Mouse (Mus musculus) left cerebral cortex, postnatal 14 days (tissue): ENCODE data around the gene Tmem240. TPM values are rescaled to one million over a fixed set of nuclear protein-coding genes. Genes with fewer than 3 reads are reported as not detected.
"Not testable (repeated sequence)": the region's sequence is repeated elsewhere in the genome, so short reads cannot be mapped to it uniquely, and the experiment has no call there.

Experiments
- DNase-seq, 2 experiments: peaks; one replicate each; pipeline ENCODE4 v3.0.0; 2021 to 2022; ENCODE audit warnings: low spot score in 2 of 2, mixed read lengths in 1 of 2
- intact Hi-C: fragments of 180-260 bp; cut with DNase I; formaldehyde crosslinking; loops from one replicate; pipeline ENCODE4 v1.15.1; 2025
- total RNA-seq, 2 experiments: library from RNA; stranded (reverse); gene quantifications; 2 replicates each; pipeline ENCODE4 v1.2.3; 2021

The Tmem240 gene
- total RNA-seq, 2 experiments from 2014 or later: 67.0 to 70.7 TPM

DNA sequence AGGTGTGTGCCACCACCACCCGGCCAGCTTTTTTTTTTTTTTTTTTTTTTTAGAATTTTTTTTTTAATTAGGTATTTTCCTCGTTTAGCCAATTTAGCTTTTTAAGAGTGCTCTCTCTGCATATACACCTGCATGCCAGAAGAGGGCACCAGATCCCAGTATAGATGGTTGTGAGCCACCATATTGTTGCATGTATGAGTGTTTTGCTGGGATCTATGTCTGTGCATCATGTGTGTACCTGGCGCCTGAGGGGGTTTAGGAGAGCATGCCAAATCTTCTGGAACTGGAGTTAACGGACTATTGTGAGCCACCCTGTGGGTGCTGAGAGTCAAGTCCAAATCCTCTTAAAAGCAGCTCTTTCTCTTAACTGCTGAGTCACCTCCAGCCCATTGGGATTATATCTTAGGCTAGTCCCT is 12.9 kb upstream of the Tmem240 start:
- intact Hi-C loops: no loop called here
- DNase-seq: peak in 1 of 2 experiments; percentile 39

DNA sequence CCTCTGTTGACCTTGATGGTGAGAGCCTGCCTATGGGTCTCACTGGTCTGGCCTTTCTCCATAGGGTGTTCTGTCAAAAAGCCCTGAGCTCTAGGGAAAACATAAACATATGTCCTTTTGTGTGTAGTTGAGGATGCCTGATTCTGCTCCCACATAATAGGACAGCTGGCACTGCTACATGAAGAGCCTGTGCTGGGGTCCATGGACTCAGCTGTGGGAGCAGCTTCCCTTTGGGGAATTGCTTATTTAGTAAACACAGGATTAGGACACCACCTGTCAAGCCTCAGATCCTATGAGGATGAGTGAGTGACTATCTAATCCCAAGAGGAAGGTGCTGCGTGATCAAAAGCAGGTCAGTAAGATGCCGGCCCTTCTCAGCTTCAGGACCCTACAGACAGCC is 6.6 kb upstream of the Tmem240 start:
- no peak for DNase-seq
- intact Hi-C loops: no loop called here

DNA sequence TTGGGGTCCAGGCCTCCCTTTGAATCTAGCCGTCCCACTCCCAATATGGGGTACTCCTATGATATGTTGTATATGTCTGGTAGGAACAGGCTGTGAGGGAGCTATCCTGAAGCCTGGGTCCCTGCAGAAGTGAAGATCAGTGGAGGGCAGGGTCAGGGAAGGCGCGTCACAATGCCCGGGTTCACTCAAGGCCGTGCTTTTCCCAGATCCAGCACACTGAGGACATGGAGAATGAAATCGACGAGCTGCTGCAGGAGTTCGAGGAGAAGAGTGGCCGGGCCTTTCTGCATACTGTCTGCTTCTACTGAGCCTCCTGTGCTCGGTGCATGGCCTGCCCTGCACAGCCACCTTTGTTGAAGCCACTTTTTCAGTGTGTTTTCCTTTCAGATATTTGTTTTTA is 1.3 kb upstream of the Tmem240 start:
- intact Hi-C loops: no loop called here
- DNase-seq: no peak

DNA sequence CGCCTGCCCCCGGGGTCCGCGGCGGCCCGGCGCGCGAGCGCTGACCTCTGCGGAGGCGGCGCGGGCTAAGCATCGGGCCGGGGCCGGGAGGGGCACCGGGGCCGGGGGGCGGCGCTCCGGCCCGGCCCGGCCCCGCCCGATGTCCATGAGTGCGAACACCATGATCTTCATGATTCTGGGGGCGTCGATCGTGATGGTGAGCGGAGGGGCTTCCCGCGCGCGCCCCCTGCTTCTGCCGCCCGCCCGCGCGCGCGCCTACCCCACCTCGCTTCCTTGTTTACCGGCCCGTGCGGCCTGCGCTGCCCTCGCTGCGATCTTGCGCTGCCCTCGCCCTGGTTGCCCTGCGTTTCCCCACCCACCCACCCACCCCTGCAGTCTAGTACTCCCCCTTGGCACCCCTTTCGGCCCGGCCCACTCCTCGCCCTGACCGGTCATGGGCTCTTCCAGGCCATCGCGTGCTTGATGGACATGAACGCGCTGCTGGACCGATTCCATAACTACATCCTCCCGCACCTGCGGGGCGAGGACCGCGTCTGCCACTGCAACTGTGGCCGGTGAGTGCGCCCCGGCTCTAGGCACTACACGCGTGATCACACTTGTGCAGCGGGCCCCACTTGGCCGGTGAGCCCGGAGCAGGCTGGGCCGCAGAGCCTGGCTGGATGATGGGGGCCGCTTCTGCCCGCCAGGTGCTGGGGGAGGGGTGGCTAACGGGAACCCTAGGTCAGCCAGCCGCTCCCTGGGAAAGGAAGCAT is 527 bp downstream of the Tmem240 start:
- DNase-seq: peak; percentile 30 to 32
- intact Hi-C loops: no loop called here

DNA sequence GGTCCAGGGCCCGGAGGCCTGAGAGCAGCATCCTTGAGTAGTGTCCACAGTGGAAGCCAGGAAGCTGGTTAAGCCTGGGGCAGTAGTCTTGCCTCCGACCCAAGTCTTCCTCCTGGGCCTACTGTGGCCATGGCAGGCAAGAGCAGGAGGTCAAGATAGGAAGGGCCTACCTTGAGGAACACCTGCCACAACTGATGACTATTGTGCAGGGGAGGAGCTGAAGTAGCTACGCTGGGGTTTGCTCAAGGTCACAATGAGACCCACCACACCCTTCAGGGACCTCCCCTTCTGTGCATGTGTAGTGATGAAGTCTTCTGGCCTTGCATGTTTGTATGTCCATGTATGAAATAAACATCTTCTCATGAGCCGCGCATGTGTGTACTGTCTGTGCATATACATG is 1.2 kb downstream of the Tmem240 start:
- intact Hi-C loops: no loop called here
- DNase-seq: no peak

DNA sequence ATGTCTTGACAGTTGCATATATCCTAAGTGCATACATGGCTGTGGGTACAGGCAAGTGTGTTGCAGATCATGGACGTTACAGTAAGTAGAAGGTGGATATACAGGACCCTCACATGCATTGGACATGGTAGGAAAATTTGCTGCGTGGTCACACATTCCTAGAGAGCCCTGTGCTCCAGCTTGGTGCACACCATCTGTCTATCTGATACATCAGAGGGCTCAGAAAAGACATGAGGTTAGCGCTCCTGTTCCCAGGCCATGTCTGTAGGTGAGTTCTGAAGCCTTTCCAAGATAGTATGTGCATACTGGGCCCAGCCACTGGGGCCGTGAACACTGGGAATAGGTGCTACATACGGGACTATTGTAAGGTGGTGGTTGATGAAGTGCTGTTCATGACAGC is 1.8 kb downstream of the Tmem240 start:
- no peak for DNase-seq
- intact Hi-C loops: no loop called here

DNA sequence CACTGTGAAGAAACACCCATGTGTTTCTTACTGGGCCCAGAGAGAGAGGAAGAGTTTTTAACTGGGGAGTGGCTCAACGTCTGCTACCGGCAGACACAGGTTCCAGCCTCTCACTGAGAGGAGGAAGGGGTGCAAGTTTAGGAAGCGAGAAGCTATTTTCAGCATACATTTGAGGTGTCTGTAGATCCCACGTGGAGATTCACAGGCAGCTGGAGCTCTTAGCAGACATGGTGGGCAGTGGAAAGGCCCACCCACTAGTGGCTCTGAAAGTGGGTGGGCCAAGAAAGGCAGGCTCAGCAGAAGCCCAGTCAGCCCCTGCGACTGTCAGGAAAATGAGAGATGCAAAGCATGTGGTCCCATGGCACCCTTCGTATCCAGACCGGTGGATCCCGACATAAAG is 3.7 kb downstream of the Tmem240 start:
- peak; percentile 60 to 76 for DNase-seq
- intact Hi-C loops: no loop called here

DNA sequence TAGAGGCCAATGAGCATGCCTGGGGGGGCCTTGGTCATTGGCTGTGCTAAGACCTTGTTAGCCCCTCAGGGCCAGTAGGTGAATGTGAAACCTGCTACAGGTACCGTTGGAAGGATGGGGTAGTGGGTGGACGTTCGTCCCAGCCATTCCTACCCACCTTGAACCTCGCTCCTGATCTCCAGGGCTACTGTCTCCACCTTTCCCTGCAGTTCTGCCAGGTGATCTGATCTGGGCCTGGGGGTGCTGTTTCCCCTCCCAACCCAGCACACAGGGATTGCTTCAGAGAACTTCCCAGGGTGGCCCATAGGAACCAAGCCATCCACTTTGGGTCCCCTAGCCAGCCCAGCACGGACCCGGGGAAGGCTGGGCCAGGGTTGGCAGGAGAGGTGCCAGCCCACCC is 4.6 kb downstream of the Tmem240 start:
- intact Hi-C loops: no loop called here
- no peak for DNase-seq

DNA sequence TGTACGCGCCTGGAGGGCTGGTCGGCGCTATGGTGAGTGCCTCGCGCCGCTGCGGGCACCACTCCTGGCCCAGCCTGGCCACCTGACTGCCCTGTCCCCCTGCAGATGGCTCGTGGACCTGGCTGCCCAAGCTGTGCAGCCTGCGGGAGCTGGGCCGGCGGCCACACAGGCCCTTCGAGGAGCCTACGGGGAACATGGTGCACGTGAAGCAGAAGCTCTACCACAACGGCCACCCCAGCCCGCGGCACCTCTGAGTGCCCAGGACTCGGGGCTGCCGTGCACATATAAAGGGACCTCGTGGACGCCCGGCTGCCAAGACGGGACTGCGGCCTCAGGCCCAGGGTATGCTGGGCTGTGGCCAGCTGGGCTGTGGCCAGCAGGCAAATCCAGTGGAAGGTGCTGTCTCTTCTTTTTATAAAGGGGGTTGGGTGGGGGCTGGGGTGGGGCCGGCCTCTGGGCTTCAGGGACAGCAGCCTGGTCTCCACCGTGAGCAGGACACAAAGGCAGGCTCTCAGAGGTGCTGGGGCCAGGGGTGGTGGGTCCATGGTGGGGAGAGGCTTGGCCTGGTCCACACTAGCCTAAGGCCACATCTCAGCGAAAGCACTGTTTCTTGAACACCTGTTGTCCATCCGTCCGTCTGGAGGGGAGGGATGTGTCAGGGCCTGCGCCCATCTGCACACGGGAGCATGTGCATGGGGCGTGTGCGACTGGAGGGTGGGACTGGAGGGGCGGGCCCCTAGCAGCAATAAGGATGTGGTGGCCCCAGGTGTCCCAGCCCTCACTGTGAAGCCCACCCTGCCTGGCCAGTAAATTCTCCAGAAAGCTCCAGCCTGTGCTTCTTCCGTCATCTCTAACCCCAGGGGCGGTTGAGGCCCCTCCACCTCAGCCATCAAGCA is 5.4 kb downstream of the Tmem240 start:
- no peak for DNase-seq
- intact Hi-C loops: no loop called here

DNA sequence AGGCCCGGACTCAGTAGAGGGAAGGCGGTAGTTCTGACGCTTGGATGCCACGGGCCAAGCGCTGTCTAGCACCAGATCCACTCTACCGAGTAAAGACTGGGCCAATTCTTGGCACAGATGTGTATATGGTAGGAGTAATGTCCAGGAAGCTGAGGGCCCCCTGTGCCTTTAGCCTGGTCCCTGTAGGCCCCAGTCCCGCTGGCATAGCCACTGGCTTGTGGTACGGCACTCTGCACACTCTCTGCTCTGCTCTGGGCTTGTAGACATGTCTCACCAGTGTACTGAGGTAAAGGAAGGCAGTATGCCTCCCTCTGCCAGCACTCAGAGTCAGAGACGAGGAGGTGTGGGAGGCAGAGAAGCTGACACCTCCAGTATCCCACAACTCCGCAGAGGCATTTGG is 6.1 kb downstream of the Tmem240 start:
- DNase-seq, intact Hi-C loops: not testable (repeated sequence)

DNA sequence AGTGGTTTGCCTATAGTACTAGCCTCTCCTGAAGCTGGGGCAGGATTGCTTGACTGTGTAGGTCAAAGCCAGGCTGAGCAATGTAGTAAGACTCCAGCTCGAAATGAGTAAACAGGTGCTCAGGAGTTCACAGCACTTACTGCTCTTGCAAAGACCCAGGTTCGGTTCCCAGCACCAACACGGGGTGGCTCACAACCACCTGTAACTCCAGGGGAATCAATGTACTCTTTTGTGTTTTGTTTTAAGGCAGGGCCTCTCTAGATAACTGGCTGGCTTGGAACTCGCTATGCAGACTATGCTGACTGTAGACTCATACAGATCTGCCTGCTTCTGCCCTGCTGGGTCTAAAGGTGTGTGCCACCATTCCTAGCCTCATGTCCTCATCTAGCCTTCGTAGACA is 8.1 kb downstream of the Tmem240 start:
- no peak for DNase-seq
- intact Hi-C loops: no loop called here

DNA sequence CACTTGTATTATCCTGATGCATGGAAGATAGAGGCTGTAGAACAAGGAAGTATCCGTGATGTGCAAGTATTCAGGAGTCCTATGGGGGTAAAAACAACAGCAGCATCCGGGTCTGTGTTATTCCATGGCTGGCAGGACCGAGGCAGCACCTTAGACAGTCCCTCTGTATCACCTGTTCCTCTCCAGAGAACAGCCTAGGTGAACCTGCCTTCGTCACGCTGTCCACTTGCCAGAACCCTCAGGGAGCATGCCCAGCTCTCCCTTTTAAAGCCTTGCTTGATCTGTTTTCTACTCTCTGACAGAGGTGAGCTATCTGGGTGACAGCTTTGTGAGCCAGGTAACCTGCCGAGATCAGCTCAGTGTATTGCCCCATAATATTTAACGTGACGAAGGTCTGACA is 9.9 kb downstream of the Tmem240 start:
- DNase-seq: no peak
- intact Hi-C loops: no loop called here

DNA sequence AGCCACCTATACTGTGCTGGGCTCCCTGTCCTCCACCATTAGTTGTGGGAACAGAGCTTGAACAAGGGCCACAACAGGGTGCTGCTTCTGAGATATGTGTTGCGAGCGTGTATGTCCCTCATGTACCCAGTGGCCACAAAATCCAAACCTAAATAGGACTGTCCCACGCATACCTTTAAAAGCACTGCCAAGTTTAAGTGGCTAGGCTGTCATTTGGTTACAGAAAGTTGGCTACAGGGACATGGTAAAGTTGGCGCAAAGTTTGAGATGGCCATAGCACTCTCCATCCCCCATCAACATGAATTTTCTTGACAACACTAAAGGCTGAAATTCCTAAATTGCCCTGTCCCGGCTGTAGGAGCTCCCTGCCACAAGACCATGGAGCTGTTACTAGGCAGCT is 10.5 kb downstream of the Tmem240 start:
- no peak for DNase-seq
- intact Hi-C loops: no loop called here

DNA sequence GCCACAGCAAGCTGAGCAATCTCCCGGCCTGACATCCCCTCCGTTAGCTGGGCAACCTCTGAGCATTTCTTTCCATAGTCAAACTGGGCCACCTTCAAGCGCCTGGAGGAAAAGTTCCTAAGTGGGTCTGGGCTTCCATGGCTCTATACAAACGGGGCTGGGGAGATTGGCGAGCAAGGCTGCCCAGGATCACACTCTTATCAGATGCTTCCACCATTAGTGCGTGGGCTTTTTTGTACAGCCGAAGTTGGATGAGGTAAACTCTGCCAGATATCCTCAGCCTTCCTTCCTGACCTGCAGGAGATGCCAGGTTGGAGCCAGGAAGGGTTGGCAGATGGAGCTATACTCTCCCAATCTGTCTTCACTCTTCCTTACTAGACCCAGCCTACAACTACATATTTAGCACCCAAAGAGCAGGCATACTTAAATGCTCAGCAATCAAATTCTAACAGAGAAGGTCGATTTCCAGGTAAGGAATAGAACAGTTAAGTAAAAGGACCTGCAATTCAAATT is 11.5 kb downstream of the Tmem240 start:
- intact Hi-C loops: no loop called here
- DNase-seq: no peak

DNA sequence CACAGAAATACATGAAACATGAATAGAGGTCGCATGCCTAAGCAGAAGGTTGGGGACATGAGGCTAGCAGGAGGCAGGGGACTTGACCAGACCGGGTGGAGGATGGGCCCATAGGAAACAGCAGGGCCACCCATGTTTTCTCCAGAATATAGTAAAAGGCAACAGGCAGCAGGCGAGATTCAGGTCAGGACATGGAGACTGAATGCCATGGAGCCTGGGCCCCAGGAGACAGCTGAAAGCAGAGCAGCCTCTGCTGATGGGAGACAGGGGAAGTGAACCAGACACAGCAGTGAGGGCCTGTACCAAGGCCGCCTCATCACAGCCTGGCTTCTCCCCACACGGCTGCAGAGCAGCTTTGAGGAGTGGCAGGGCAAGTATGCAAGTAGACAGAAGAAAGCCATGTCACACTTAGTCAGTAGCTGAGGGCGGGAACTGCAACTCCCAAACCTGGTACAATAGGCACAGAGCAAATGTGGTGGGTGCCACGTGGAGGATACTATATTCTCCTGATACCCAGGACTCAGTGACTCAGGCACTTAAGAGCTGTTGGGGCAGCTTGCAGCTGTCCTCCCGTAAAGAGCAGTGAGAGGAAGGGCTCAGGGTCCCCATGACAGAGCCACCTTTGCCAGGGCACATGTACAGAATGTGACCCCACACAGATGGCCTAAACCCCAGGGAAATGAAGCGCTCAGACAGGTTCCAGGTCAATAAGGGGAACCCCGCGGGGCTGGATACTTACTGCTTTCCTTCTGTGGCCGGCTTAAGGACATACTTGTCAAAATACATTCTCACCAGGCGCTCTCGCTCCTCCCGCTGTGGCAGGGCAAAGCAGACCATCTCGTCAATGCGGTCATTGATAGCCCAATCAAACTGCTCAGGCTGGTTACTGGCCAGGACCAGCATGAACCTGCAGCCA is 12.2 kb downstream of the Tmem240 start:
- no peak for DNase-seq
- intact Hi-C loops: no loop called here

DNA sequence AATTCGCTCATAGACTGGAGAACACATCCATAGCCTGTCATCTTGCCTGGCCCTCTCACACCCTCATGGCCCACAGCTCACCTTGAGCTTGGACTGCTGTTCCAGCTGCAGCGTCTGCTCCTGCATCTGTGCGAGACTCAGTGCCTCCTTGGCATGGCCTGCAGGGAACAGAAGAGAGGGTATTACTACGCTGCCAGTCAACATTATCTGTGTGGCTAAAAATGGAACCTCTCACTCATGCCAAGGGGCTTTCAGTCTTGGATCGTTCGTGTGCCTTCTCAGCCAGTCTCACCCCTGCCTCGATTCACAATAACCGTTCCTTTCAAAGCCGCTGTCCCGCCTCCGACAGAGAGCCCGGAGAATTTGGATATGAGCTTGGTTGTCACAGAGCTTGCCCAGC is 22.4 kb downstream of the Tmem240 start:
- intact Hi-C loops: no loop called here
- DNase-seq: no peak

DNA sequence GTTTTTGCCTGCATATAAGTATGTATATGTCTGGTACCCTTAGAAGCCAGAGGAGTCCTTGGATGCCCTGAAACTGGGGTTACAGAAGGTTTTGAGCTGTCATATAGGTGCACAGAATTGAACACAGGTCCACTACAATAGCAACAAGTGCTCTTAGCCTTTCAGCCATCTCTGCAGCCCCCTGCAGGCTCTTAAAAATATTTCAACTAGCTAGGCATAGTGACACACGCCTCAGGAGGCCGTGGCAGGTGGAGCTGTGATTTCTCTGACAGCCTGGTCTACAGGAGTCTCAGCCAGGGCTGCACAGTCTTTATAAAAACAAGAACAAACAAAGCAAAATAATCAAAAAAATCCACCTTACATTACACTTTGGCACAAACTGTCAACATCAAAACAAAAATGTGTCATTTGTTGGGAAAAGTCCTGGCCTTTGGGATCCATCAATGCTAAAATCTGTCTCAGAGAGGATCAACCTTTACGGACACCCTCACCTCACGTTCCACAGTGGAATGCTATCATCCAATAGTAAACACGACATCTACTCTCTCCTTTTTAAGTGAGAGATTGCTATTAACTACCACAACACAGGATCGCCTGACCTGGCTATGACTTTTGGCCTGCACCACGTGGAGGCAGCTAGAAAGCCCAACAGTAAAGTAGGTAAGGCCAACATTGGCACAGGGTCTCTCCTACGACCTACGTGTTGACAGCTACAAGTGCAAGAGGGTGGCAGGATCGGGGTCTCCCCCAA is 25.4 kb downstream of the Tmem240 start:
- intact Hi-C loops: no loop called here
- DNase-seq: no peak

DNA sequence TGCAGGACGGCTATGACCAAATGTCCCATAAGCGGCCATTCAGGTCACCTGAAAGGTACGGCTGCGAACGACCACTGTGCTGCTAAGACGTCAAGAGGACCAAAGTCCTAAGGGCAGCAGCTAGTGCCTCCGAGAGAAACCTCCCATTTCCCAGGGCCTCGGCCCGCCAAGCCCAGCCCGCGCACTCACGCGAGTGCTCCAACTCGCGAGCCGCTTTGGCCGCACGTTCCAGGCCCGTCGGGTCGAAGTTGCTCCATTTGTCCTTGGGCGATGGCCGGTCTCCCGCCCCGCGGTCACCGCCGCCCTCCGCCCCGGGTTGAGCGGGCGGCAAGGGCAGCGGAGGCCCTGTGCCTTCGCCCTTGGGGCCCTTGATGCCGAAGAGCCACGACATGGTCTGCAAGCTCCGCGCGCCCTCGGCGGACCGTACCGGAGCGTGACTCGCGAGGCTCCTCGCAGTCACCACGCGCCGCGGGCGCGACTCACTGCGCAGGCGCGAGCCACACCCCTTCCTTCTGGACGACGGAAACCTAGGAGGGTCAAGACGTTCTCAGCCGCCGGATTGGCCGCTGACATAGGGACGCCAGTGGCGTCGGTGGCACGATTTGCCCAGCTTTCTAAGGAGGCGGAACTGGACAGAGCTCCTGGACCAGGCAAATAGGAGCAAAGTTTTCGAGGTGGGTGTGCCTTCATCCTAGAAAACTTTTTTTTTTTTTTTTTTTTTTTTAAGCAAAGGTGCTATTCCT is 26.2 kb downstream of the Tmem240 start, which contains the start of gene Atad3a:
Atad3a (minus strand) TSS at position 481 of the 743 bp plus-strand sequence.
- peak; percentile 98 to 99 for DNase-seq
- intact Hi-C loops: no loop called here
